Comparison of ENCODE assay signal across 14 mouse cellular contexts in the genomic region with DNA sequence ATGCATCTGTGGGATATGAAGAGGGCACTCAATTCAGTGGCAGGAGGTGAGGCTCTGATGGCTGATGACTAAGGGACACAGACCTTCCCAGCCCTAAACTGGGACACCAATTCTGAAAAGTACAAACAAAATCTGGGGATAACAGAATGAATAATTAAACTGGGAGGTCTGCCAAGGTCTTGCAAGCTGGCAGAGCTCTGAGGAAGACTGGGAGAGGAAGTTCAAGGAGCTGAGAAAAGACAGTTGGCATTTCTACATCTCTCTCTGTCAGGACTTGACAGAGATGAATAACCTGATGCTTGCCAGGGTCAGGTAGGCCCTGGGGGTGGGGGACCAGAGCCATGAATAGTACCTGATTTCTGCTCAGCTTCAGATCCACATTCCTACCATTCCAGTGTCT. TPM values are rescaled to one million over a fixed set of nuclear protein-coding genes. Genes with fewer than 3 reads are reported as not detected.
DNase-seq lines count a peak whose midpoint lies in the region; ATAC-seq and TF ChIP-seq lines count a peak whose summit lies in the region.
"Had no signal": no experiment of that assay in that cellular context is flagged by ENCODE, and none has a peak within 500 bp of the region (broad histone marks: within the 10 kb centered on the region; RNA-seq: fewer than 3 reads in every experiment).

No protein-coding gene starts in this region.

- 0 out of 2 replicates have a peak, but pooled peaks cover 6% of the 10 kb centered on the region for H3K4me1 ChIP-seq in lung, embryonic 14.5 days (ENCODE audit: insufficient read depth)
- H3K4me1 ChIP-seq in lung, adult 2 months (ENCODE audit: control insufficient read depth, insufficient read depth, low read length): no peaks in the 10 kb centered on the region
- H3K4me1 ChIP-seq: liver, embryonic 12.5 days had no signal

- ATAC-seq in lung, embryonic 14.5 days (ENCODE audit: insufficient read depth): no peak
- ATAC-seq in megakaryocyte-erythroid progenitor cell, adult 5-6 weeks (replicated peaks; ENCODE audit: low FRiP score, low TSS enrichment, poor library complexity, severe bottlenecking): no peak
- ATAC-seq: liver, embryonic 12.5 days had no signal

- H3K9me3 ChIP-seq in lung, embryonic 14.5 days (ENCODE audit: low read depth, low read length): no peaks in the 10 kb centered on the region
- H3K9me3 ChIP-seq: forebrain, embryonic 12.5 days; hindbrain, embryonic 10.5 days; liver, embryonic 12.5 days; midbrain, embryonic 10.5 days; neural tube, embryonic 13.5 days had no signal

- TF ChIP-seq POLR2A in lung, adult 2 months (IDR thresholded peaks at IDR 0.05; ENCODE audit: borderline replicate concordance, extremely low read depth, low read depth, low read length): no peak

- H3K27ac ChIP-seq in lung, embryonic 14.5 days (ENCODE audit: low read depth): no peak overlapping the region
- H3K27ac ChIP-seq: forebrain, embryonic 12.5 days; hindbrain, embryonic 10.5 days; liver, embryonic 12.5 days; midbrain, embryonic 10.5 days; neural tube, embryonic 13.5 days had no signal

- H3K4me2 ChIP-seq in lung, embryonic 14.5 days: no peak overlapping the region
- H3K4me2 ChIP-seq: forebrain, embryonic 12.5 days; liver, embryonic 12.5 days; neural tube, embryonic 13.5 days had no signal

- no peak overlapping the region for H3K4me3 ChIP-seq in lung, embryonic 14.5 days (ENCODE audit: low read depth, low read length)
- no peak overlapping the region for H3K4me3 ChIP-seq in lung, adult 2 months (replicated peaks; ENCODE audit: extremely low read depth, low read depth, low read length)
- H3K4me3 ChIP-seq: forebrain, embryonic 12.5 days; hindbrain, embryonic 10.5 days; liver, embryonic 12.5 days; midbrain, embryonic 10.5 days; neural tube, embryonic 13.5 days had no signal

- no peak for TF ChIP-seq CTCF in lung, embryonic 14.5 days (IDR thresholded peaks at IDR 0.05; ENCODE audit: low read depth)
- no peak for TF ChIP-seq CTCF in lung, adult 2 months (IDR thresholded peaks at IDR 0.05; ENCODE audit: insufficient read depth, low read length)

- no peaks in the 10 kb centered on the region for H3K27me3 ChIP-seq in lung, embryonic 14.5 days (ENCODE audit: insufficient read depth, low read length)
- H3K27me3 ChIP-seq: liver, embryonic 12.5 days; neural tube, embryonic 13.5 days had no signal

- no peak overlapping the region for H3K9ac ChIP-seq in lung, embryonic 14.5 days
- H3K9ac ChIP-seq: forebrain, embryonic 12.5 days; liver, embryonic 12.5 days; neural tube, embryonic 13.5 days had no signal

- H3K36me3 ChIP-seq in lung, embryonic 14.5 days (ENCODE audit: insufficient read depth): no peaks in the 10 kb centered on the region
- H3K36me3 ChIP-seq: forebrain, embryonic 12.5 days; hindbrain, embryonic 10.5 days; liver, embryonic 12.5 days; midbrain, embryonic 10.5 days; neural tube, embryonic 13.5 days had no signal

- intact Hi-C loops in heart, postnatal 25 days (cut with DNase I): no loop called here

- DNase-seq in heart, adult 18-20 months: peak; percentile 27 to 33
- DNase-seq in heart, postnatal 25 days (ENCODE audit: low spot score): no peak
- peak; percentile 9 for DNase-seq in lung, embryonic 14.5 days
- DNase-seq in lung, adult 2 months: no peak
- peak; percentile 87 for DNase-seq in adrenal gland, adult 2 months
- peak; percentile 12 to 29 for DNase-seq in kidney, postnatal 36 days
- DNase-seq in retina, postnatal 1 day: no peak
- DNase-seq: layer of hippocampus, adult 9-11 months had no signal

RNA-seq across cellular contexts. Expression of a gene that starts 8.2 kb away (rescaled TPM):
- 10 to 100 TPM; 41.9 to 47.6 TPM for total RNA-seq in heart, adult 18-20 months (2021)
- 10 to 100 TPM; 35.2 to 40.9 TPM for total RNA-seq in heart, postnatal 25 days (2021)
- polyA plus RNA-seq in lung, embryonic 14.5 days (2014; fragmentation: Nextera tagmentation; extraction: Ambion mirVana): 2.3 and 2.9 TPM in 2 replicates
- 0.59 and 1.0 TPM in 2 replicates for polyA plus RNA-seq in lung, adult 2 months (2012; rRNA removed)
- total RNA-seq in adrenal gland, adult 2 months (2021): 1 to 10 TPM; 6.2 to 9.3 TPM
- 1.7 and 1.8 TPM in 2 replicates for polyA plus RNA-seq in adrenal gland, adult 2 months (2012; rRNA removed)
- total RNA-seq in megakaryocyte-erythroid progenitor cell, adult 5-6 weeks (2014; fragmentation: Nextera tagmentation): 0.44 and 1.7 TPM in 2 replicates
- total RNA-seq in megakaryocyte-erythroid progenitor cell, adult 5-6 weeks (2017): 0.19 and 0.27 TPM in 2 replicates

RNA-seq across cellular contexts. Expression of a gene that starts 45.9 kb away (rescaled TPM):
- total RNA-seq in heart, adult 18-20 months (2021): 1 to 10 TPM; 5.6 to 6.2 TPM
- 1 to 10 TPM; 4.9 to 5.5 TPM for total RNA-seq in heart, postnatal 25 days (2021)
- 8.5 and 10.2 TPM in 2 replicates for polyA plus RNA-seq in lung, embryonic 14.5 days (2014; fragmentation: Nextera tagmentation; extraction: Ambion mirVana)
- 2.8 and 3.8 TPM in 2 replicates for polyA plus RNA-seq in lung, adult 2 months (2012; rRNA removed)
- total RNA-seq in adrenal gland, adult 2 months (2021): 1 to 10 TPM; 2.6 to 4.8 TPM
- polyA plus RNA-seq in adrenal gland, adult 2 months (2012; rRNA removed): 2.5 and 3.0 TPM in 2 replicates
- 18.5 and 31.4 TPM in 2 replicates for total RNA-seq in megakaryocyte-erythroid progenitor cell, adult 5-6 weeks (2014; fragmentation: Nextera tagmentation)
- 12.3 and 14.3 TPM in 2 replicates for total RNA-seq in megakaryocyte-erythroid progenitor cell, adult 5-6 weeks (2017)

Comparison
In these comparisons a context has a peak if more than half of its experiments do, and no peak if none do; other contexts are left out.
1. DNase-seq: peak in heart, adult 18-20 months (2 of 2), lung, embryonic 14.5 days (single experiment), adrenal gland, adult 2 months (single experiment) and kidney, postnatal 36 days (2 of 2); none in heart, postnatal 25 days (single experiment), lung, adult 2 months (single experiment) and retina, postnatal 1 day (single experiment).